Mouse (Mus musculus) kidney, postnatal 14 days (tissue): ENCODE measurements around the gene Klf3.
"Not testable (repeated sequence)": the region's sequence is repeated elsewhere in the genome, so short reads cannot be mapped to it uniquely, and the experiment has no call there.

Experiments used
- DNase-seq: peaks from one replicate; pipeline ENCODE4 v3.0.0; 2022; ENCODE audit warnings: mixed read lengths

The Klf3 gene

GRCm38 (mm10) chr5:64840087-64840486 is 36.9 kb downstream of the Klf3 start:
- no peak for DNase-seq

GRCm38 (mm10) chr5:64844622-64845021 is 41.4 kb downstream of the Klf3 start:
- DNase-seq = no peak

- DNase-seq = no peak
Measured at GRCm38 (mm10) chr5:64847305-64847704, 44.1 kb downstream of the Klf3 start.

- no peak for DNase-seq
Measured at GRCm38 (mm10) chr5:64849892-64850291, 46.7 kb downstream of the Klf3 start.

- DNase-seq = peak; percentile 66
Measured at GRCm38 (mm10) chr5:64852656-64853398, 49.6 kb downstream of the Klf3 start.

- no peak for DNase-seq
Measured at GRCm38 (mm10) chr5:64853421-64853820, 50.2 kb downstream of the Klf3 start.

- no peak for DNase-seq
Measured at GRCm38 (mm10) chr5:64855199-64855598, 52.0 kb downstream of the Klf3 start.

- peak; percentile 78 for DNase-seq
Measured at GRCm38 (mm10) chr5:64860900-64861470, 57.8 kb downstream of the Klf3 start.

- peak; percentile 91 for DNase-seq
Measured at GRCm38 (mm10) chr5:64861471-64862199, 58.4 kb downstream of the Klf3 start.

- DNase-seq = peak; percentile 43
Measured at GRCm38 (mm10) chr5:64862269-64862668, 59.1 kb downstream of the Klf3 start.

- peak; percentile 36 for DNase-seq
Measured at GRCm38 (mm10) chr5:64864699-64865108, 61.5 kb downstream of the Klf3 start.

- no peak for DNase-seq
Measured at GRCm38 (mm10) chr5:64865219-64865964, 62.2 kb downstream of the Klf3 start.

- peak; percentile 91 for DNase-seq
Measured at GRCm38 (mm10) chr5:64866331-64867050, 63.3 kb downstream of the Klf3 start.

GRCm38 (mm10) chr5:64867124-64867523 is 63.9 kb downstream of the Klf3 start:
- no peak for DNase-seq

GRCm38 (mm10) chr5:64867551-64867950 is 64.4 kb downstream of the Klf3 start:
- no peak for DNase-seq

- no peak for DNase-seq
Measured at GRCm38 (mm10) chr5:64876086-64876830, 73.1 kb downstream of the Klf3 start.

GRCm38 (mm10) chr5:64877235-64878026 is 74.2 kb downstream of the Klf3 start:
- no peak for DNase-seq

- peak; percentile 80 for DNase-seq
Measured at GRCm38 (mm10) chr5:64878027-64878425, 74.8 kb downstream of the Klf3 start.

- DNase-seq = no peak
Measured at GRCm38 (mm10) chr5:64878526-64878925, 75.3 kb downstream of the Klf3 start.

GRCm38 (mm10) chr5:64879241-64879640 is 76.1 kb downstream of the Klf3 start:
- no peak for DNase-seq

- not testable (repeated sequence) for DNase-seq
Measured at GRCm38 (mm10) chr5:64881559-64881958, 78.4 kb downstream of the Klf3 start.
